Mouse (Mus musculus): ENCODE data around the gene D17H6S53E.

- TF ChIP-seq POLR2A (IDR thresholded peaks at IDR 0.05; ENCODE audit: control insufficient read depth, low read depth, low read length) (no peak), CTCF (IDR thresholded peaks at IDR 0.05; ENCODE audit: control insufficient read depth, insufficient read depth, insufficient replicate concordance, low read depth, low read length) (no peak)
Observed at GRCm38 (mm10) chr17:35094475-35095365, 31.5 kb upstream of the D17H6S53E start.

Measured in testis, adult 2 months (tissue).